Mouse (Mus musculus): ENCODE measurements at regions not wholly inside any gene's neighbourhood (a gene's known extent, or its start where the extent isn't known, plus 50 kb on each side); places are given as distances from the start of the nearest gene placed in this dataset.
A peak's percentile ranks its signal among the peaks of the same experiment; 100 is the strongest.

- Histone ChIP-seq H3K36me3 (replicated peaks in 1 of 2; ENCODE audit: control insufficient read depth in 1 of 2, insufficient read depth in 1 of 2, low read length in 1 of 2) (no peaks in the 10 kb centered on the region), H3K79me2 (replicated peaks; ENCODE audit: control insufficient read depth, extremely low read depth, insufficient read depth, poor library complexity, severe bottlenecking) (no peaks in the 10 kb centered on the region), H3K4me1 (ENCODE audit: control insufficient read depth in 1 of 2, insufficient read depth in 2 of 2) (no peaks in the 10 kb centered on the region), H3K9ac (ENCODE audit: insufficient read depth, low read depth) (no peak overlapping the region), H3K27ac (ENCODE audit: insufficient read depth, low read depth) (no peak overlapping the region), H3K4me3 (replicated peaks in 1 of 3; ENCODE audit: low read depth in 2 of 3, low read length in 2 of 3, poor library complexity in 1 of 3) (no peak overlapping the region), H3K27me3 (replicated peaks) (peaks cover 97% of the 10 kb centered on the region), H3K9me3 (replicated peaks; ENCODE audit: low read length) (peaks cover 9% of the 10 kb centered on the region), H3K4me2 (ENCODE audit: insufficient read depth, low read depth, poor library complexity, severe bottlenecking) (no peak overlapping the region)
- TF ChIP-seq MEF2A (IDR thresholded peaks at IDR 0.05; ENCODE audit: borderline replicate concordance, low read depth, low read length): no peak
- no peak for TF ChIP-seq USF2 (conservative IDR thresholded peaks at IDR 0.05; ENCODE audit: low read depth, low read length)
- no peak for TF ChIP-seq PAX5 (IDR thresholded peaks at IDR 0.05; ENCODE audit: low read length)
- no peak for TF ChIP-seq MAZ (IDR thresholded peaks at IDR 0.05; ENCODE audit: low read depth, low read length)
- TF ChIP-seq TCF12 (IDR thresholded peaks at IDR 0.05; ENCODE audit: low read depth, low read length): no peak
- TF ChIP-seq NRF1 (IDR thresholded peaks at IDR 0.05; ENCODE audit: low read depth, low read length): peak; percentile 72
- dilution Hi-C loops (cut with MboI; ENCODE audit: extremely low pct_ligation_motif_present, extremely low pct_unique_long_range_greater_than_20kb, low sequenced_read_pairs): no loop called here
- DNase-seq (ENCODE audit: extremely low read depth): no peak
- in situ Hi-C loops (cut with MboI; ENCODE audit: low pct_ligation_motif_present, low pct_unique_long_range_greater_than_20kb, low sequenced_read_pairs): loop anchor here (5.0 kb wide), 1 partner anchor 35 kb away; no protein-coding TSS in a partner anchor
These were observed 111.5 kb downstream of the Mrm1 start for GRCm38 (mm10) chr11:84707772-84708171.

GRCm38 (mm10) chr11:84706692-84707091 lies 112.6 kb downstream of the Mrm1 start:
- Histone ChIP-seq H3K9ac (ENCODE audit: insufficient read depth, low read depth) (no peak overlapping the region), H3K36me3 (replicated peaks in 1 of 2; ENCODE audit: control insufficient read depth in 1 of 2, insufficient read depth in 1 of 2, low read length in 1 of 2) (no peaks in the 10 kb centered on the region), H3K27me3 (replicated peaks) (peaks cover 96% of the 10 kb centered on the region), H3K79me2 (replicated peaks; ENCODE audit: control insufficient read depth, extremely low read depth, insufficient read depth, poor library complexity, severe bottlenecking) (no peaks in the 10 kb centered on the region), H3K9me3 (replicated peaks; ENCODE audit: low read length) (peaks cover 9% of the 10 kb centered on the region), H3K4me2 (ENCODE audit: insufficient read depth, low read depth, poor library complexity, severe bottlenecking) (no peak overlapping the region), H3K4me1 (ENCODE audit: control insufficient read depth in 1 of 2, insufficient read depth in 2 of 2) (no peaks in the 10 kb centered on the region), H3K27ac (ENCODE audit: insufficient read depth, low read depth) (no peak overlapping the region), H3K4me3 (replicated peaks in 1 of 3; ENCODE audit: low read depth in 2 of 3, low read length in 2 of 3, poor library complexity in 1 of 3) (no peak overlapping the region)
- no peak for TF ChIP-seq MAFK (IDR thresholded peaks at IDR 0.05; ENCODE audit: insufficient replicate concordance, low read length)
- dilution Hi-C loops (cut with MboI; ENCODE audit: extremely low pct_ligation_motif_present, extremely low pct_unique_long_range_greater_than_20kb, low sequenced_read_pairs) (no loop called here), in situ Hi-C loops (cut with MboI; ENCODE audit: low pct_ligation_motif_present, low pct_unique_long_range_greater_than_20kb, low sequenced_read_pairs) (loop anchor here (5.0 kb wide), 1 partner anchor 34 kb away; no protein-coding TSS in a partner anchor)
- DNase-seq (ENCODE audit: extremely low read depth): no peak

- no peak overlapping the region for H3K4me3 ChIP-seq (replicated peaks in 1 of 3; ENCODE audit: low read depth in 2 of 3, low read length in 2 of 3, poor library complexity in 1 of 3)
- in situ Hi-C loops (cut with MboI; ENCODE audit: low pct_ligation_motif_present, low pct_unique_long_range_greater_than_20kb, low sequenced_read_pairs): no loop called here
- no peak overlapping the region for H3K4me2 ChIP-seq (ENCODE audit: insufficient read depth, low read depth, poor library complexity, severe bottlenecking)
- no peak for DNase-seq (ENCODE audit: extremely low read depth)
- H3K27ac ChIP-seq (ENCODE audit: insufficient read depth, low read depth): no peak overlapping the region
- dilution Hi-C loops (cut with MboI; ENCODE audit: extremely low pct_ligation_motif_present, extremely low pct_unique_long_range_greater_than_20kb, low sequenced_read_pairs): no loop called here
- no peak overlapping the region for H3K9ac ChIP-seq (ENCODE audit: insufficient read depth, low read depth)
- H3K9me3 ChIP-seq (replicated peaks; ENCODE audit: low read length): peaks cover 9% of the 10 kb centered on the region
- H3K4me1 ChIP-seq (ENCODE audit: control insufficient read depth in 1 of 2, insufficient read depth in 2 of 2): no peaks in the 10 kb centered on the region
- TF ChIP-seq BHLHE40 (IDR thresholded peaks at IDR 0.05; ENCODE audit: low read depth, low read length): no peak
- H3K79me2 ChIP-seq (replicated peaks; ENCODE audit: control insufficient read depth, extremely low read depth, insufficient read depth, poor library complexity, severe bottlenecking): no peaks in the 10 kb centered on the region
- no peaks in the 10 kb centered on the region for H3K36me3 ChIP-seq (replicated peaks in 1 of 2; ENCODE audit: control insufficient read depth in 1 of 2, insufficient read depth in 1 of 2, low read length in 1 of 2)
- H3K27me3 ChIP-seq (replicated peaks): peaks cover 94% of the 10 kb centered on the region
These were observed 117.8 kb downstream of the Mrm1 start for GRCm38 (mm10) chr11:84701319-84702175.

All from CH12.LX (cell line).